Mouse (Mus musculus): ENCODE results near the gene Cnot4. TPM values are rescaled to one million over a fixed set of nuclear protein-coding genes. Genes with fewer than 3 reads are reported as not detected.

Cnot4 gene
- polyA plus RNA-seq, 1 experiment from 2014 or later = 37.4 TPM

DNA sequence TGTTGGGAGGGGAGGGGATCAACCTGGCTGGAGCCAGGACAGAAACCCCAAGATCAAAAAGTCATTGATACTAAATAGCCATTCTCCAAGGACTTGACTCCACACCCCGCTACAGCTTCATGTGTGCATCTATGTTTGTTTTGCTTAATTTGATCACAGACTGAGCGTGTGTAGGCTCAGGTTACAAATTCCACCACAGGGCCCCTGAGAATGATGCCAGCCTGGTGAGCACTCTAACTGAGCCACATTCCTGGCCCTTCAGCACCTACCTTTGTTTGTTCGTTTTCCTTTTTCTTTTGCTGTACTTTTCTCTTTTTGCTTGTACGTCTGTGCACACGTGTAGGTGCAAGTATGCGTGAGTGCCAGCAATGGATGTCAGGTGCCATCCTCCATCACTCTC is 144.3 kb downstream of the Cnot4 start:
- Histone ChIP-seq H3K9me3 (no peaks in the 10 kb centered on the region), H3K36me3 (no peaks in the 10 kb centered on the region), H3K27me3 (no peaks in the 10 kb centered on the region; the same call in 1 of the 2 replicates), H3K4me3 (no peak overlapping the region), H3K9ac (no peak overlapping the region), H3K27ac (no peak overlapping the region), H3K4me1 (peaks cover 20% of the 10 kb centered on the region), H3K4me2 (no peak overlapping the region)
- 0 out of 2 replicates have a peak, but pooled peaks have one; percentile 40 for ATAC-seq (ENCODE audit: insufficient number of reproducible peaks, insufficient read depth, low FRiP score, low TSS enrichment, low read depth)
- 25% methylated on average over 6 of the region's 6 CpGs for WGBS

DNA sequence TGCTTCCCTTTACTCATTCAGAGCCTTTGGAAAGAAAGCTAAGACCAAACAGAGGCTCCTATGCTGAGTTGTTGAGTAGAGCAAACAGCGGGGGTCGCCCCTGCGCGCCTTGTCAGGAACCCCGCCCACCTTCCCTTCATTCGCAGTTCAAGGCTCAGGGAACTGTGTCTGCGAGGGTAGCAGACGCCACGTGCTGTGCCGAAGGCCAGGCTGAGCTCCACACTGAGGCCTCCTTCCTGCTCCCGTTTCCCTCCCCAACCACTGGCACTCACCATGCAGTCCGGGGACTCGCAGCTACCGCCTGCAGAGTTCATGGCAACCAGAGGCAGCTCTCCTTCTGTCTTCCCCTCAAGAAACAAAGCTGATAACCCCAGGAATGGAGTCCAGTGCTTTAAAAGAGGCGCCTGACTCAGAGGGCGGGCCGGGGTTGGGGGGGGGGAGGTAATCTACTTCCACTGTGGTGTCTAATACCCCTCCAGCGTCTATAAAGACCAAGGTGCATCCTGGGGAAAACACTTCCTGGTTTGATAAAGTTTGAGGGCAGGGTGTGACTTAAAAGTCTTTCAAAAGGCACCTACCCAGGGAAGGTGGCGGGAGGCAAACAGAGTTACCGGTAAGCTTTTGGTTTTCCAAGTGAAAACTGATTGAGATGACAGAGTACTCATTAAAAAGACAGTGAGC is 145.3 kb downstream of the Cnot4 start, which contains the start of gene Slc23a4:
Gene Slc23a4, minus strand, starts transcription at position 324 of the 681 bp plus-strand sequence.
- no peak within 1 kb of the TSS for H3K4me3 ChIP-seq
- no peak within 1 kb of the TSS for H3K27ac ChIP-seq

DNA sequence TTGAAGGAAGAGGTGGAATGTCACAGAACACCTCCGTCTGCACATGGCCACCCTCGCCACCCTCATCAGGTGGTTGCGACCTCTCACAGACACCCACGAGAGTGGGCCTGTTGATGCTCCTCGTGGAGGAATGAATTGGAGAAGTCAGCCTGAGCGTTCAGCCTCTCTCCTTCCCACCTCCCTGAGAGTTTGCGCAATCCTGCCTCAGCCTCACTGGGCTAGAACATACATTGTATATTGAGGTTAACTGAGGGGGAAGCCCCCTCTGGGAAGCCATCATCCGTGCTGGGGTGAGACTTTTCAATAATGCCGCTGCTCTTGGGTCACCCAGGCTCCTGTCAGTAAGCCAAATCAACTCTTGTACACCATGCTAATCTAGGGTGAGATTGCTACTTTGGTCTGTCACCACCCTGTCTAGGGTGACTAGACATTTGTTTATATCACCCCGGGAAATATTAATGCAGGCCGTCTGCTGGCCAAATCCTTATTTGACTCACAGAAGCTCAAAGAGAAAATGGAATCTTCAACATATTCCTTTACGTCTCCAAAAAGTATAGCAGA is 146.4 kb downstream of the Cnot4 start:
- no peaks in the 10 kb centered on the region for H3K9me3 ChIP-seq

More for the DNA sequence above, 145.3 kb downstream of the Cnot4 start, which contains the start of gene Slc23a4:
- Histone ChIP-seq H3K36me3 (no peaks in the 10 kb centered on the region), H3K9ac (no peak within 1 kb of the TSS), H3K27me3 (no peaks in the 10 kb centered on the region; the same call in 1 of the 2 replicates), H3K4me2 (peak within 1 kb of the TSS; percentile 37), H3K9me3 (no peaks in the 10 kb centered on the region), H3K4me1 (peaks cover 20% of the 10 kb centered on the region)
- WGBS = 14% methylated on average over 20 of the region's 20 CpGs
- no peak for ATAC-seq (ENCODE audit: insufficient number of reproducible peaks, insufficient read depth, low FRiP score, low TSS enrichment, low read depth)

DNA sequence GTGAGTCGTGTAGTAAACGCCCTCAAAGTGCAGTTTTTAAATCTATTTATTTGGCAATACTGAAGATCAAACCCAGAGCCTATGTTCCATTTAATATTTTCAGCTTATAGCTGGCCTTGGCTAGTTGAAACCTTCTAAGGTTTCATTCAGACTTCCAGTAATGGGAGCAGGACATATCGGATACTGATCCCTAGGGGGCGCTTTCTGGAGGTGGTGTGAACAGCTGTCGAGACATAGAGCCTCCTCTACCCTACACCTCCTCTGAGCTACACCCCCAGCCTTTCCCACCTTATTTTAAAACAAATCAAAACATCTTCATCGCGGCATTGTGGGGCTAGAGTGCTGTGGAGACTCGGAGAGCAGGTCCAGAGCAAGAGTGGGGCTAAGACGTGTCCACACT is 152.9 kb downstream of the Cnot4 start:
- Histone ChIP-seq H3K4me1 (no peaks in the 10 kb centered on the region), H3K4me2 (no peak overlapping the region), H3K9ac (no peak overlapping the region), H3K27me3 (no peaks in the 10 kb centered on the region), H3K9me3 (no peaks in the 10 kb centered on the region), H3K36me3 (no peaks in the 10 kb centered on the region), H3K27ac (no peak overlapping the region), H3K4me3 (no peak overlapping the region)
- no peak for ATAC-seq (ENCODE audit: insufficient number of reproducible peaks, insufficient read depth, low FRiP score, low TSS enrichment, low read depth)
- WGBS = 52% methylated on average over 9 of the region's 9 CpGs

More for the DNA sequence above, 146.4 kb downstream of the Cnot4 start:
- Histone ChIP-seq H3K4me1 (peaks cover 20% of the 10 kb centered on the region), H3K27ac (no peak overlapping the region), H3K27me3 (no peaks in the 10 kb centered on the region; the same call in 1 of the 2 replicates), H3K9ac (no peak overlapping the region), H3K4me3 (no peak overlapping the region), H3K4me2 (no peak overlapping the region), H3K36me3 (no peaks in the 10 kb centered on the region)
- 87% methylated on average over 12 of the region's 12 CpGs for WGBS
- no peak for ATAC-seq (ENCODE audit: insufficient number of reproducible peaks, insufficient read depth, low FRiP score, low TSS enrichment, low read depth)

DNA sequence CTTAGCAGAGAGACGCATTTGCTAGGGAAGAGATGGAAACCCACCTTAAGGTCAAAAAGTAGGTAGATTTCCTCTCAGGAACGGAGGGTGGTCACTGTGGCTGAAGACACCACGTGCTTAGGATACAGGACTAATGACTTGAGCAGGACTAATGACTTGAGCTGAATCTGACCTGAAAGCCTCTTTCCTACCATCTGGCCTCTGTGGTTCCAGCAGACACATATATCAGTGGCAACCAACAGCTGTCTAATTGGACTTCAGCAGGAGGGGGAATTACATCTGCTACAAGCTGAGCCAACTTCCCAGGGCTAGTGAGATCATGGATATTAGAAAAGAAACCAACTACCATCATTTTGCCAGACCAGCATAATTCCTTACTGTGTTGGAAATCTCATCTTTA is 154.2 kb downstream of the Cnot4 start:
- no peak overlapping the region for H3K4me3 ChIP-seq
- WGBS = 83% methylated on average over 3 of the region's 3 CpGs
- H3K36me3 ChIP-seq = no peaks in the 10 kb centered on the region
- no peaks in the 10 kb centered on the region for H3K9me3 ChIP-seq
- no peak overlapping the region for H3K4me2 ChIP-seq
- no peak overlapping the region for H3K9ac ChIP-seq
- no peaks in the 10 kb centered on the region for H3K4me1 ChIP-seq
- no peak overlapping the region for H3K27ac ChIP-seq
- no peak for ATAC-seq (ENCODE audit: insufficient number of reproducible peaks, insufficient read depth, low FRiP score, low TSS enrichment, low read depth)
- no peaks in the 10 kb centered on the region for H3K27me3 ChIP-seq

Other genes starting within 250 kb of the Cnot4 start
- gene Wdr91, start 222.8 kb downstream of the Cnot4 start, polyA plus RNA-seq (2015; fragmentation: Nextera tagmentation; extraction: Ambion mirVana) = 11.9 and 13.6 TPM in 2 replicates
- gene Stra8, start 213.6 kb downstream of the Cnot4 start, polyA plus RNA-seq (2015; fragmentation: Nextera tagmentation; extraction: Ambion mirVana) = not detected in 2 replicates
- gene Slc23a4, start 145.3 kb downstream of the Cnot4 start, polyA plus RNA-seq (2015; fragmentation: Nextera tagmentation; extraction: Ambion mirVana) = 0.38 and 0.63 TPM in 2 replicates
- 31.2 and 35.5 TPM in 2 replicates for gene Nup205, start 43.7 kb upstream of the Cnot4 start, polyA plus RNA-seq (2015; fragmentation: Nextera tagmentation; extraction: Ambion mirVana)
- gene Slc13a4, start 174.4 kb upstream of the Cnot4 start, polyA plus RNA-seq (2015; fragmentation: Nextera tagmentation; extraction: Ambion mirVana) = 0.19 and 0.58 TPM in 2 replicates
- 1.5 and 3.1 TPM in 2 replicates for gene Fam180a, start 192.4 kb upstream of the Cnot4 start, polyA plus RNA-seq (2015; fragmentation: Nextera tagmentation; extraction: Ambion mirVana)